Mouse (Mus musculus): ENCODE measurements around the gene Sh3rf3.

GRCm38 (mm10) chr10:58922216-58922829 is 109.2 kb downstream of the Sh3rf3 start:
- TF ChIP-seq CTCF (IDR thresholded peaks at IDR 0.05; ENCODE audit: low read depth) (no peak), EP300 (optimal IDR thresholded peaks at IDR 0.05) (no peak)
